Mouse (Mus musculus): Measurements from ENCODE around the gene Sstr1.

The Sstr1 gene

DNA sequence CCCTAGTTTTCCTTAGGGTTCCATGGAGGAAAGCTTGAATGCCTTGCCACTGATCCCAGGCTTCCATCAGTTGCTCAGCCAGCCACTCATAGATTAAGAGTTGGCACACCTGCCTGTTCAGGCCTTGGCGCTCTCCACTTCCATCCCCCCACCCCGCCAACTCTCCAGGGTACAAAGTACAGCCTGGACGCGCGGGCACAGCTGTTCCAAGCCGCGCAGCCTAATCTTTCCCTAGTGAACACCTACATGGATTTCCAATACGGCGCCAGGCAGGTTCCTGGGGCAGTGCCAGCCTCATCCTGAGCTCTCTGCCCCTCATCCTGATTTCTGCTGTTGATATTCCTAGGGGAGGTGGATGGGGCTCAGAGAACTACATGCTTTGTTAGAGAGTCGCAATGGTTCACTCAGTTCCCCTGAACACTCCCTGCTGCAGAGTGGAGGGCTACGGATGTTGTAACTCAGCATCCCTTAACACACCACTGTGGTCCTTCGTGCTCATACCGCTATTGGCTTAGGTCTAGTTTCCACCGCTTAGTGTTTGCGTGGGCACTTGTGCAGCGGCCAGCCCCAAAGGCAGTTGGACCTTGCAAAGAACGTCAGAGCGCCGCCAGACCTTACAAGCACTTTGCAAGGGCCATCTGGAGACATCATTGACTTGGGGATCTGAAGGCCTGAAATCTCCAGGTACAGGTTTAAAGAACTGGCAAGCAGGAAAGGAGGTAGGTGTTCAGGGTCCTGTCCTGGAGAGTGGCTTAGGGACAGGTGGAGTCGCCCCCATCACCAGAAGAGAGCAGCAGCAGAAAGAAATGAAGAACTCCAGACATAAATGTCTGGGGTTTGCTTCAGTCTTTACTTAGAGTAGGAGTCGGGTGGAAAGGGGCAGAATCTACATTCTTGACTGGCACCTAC is at the start of gene Sstr1:
TSS of gene Sstr1 (plus strand) at position 610 of the 909 bp plus-strand sequence.
- in situ Hi-C loops (cut with MseI, MboI): no loop called here

DNA sequence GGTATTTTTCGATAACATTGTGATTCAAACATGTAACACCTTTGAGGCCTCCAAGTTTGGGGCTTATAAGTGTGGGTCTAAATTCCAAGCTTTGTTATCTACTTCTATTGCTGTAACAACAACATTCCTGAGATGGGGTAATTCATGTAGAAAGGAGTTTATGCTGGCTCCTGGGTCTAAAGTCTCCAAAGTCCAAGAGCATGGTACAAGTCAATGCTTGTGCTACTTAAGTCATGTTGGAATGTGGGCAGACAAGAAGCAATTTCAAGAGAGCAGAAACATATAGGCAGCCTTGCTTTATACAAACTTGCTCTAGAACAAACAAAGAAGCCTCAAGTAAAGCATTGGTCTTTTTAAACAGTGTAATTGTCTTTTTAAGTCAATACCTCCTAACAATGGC is 12.8 kb upstream of the Sstr1 start:
- in situ Hi-C loops (cut with MseI, MboI): no loop called here

DNA sequence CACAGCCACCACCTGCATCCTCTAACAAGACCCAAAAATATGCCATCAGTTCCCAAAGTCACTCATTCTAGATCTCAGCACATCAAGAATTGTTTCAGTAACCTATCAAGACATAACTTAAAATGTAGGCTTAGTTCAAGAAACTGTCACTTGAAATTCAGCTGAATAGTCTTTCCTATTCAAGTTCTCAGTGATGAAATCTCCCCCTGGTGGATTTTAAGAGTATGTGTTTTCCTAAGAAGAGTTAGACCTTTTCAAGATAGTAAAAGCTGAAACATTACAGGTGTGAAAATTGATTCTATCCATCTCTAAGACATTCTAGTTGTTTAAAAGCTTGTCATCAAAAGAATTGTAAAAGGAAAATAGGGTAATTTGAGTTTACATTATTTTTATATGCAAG is 10.4 kb upstream of the Sstr1 start:
- in situ Hi-C loops (cut with MseI, MboI): no loop called here

DNA sequence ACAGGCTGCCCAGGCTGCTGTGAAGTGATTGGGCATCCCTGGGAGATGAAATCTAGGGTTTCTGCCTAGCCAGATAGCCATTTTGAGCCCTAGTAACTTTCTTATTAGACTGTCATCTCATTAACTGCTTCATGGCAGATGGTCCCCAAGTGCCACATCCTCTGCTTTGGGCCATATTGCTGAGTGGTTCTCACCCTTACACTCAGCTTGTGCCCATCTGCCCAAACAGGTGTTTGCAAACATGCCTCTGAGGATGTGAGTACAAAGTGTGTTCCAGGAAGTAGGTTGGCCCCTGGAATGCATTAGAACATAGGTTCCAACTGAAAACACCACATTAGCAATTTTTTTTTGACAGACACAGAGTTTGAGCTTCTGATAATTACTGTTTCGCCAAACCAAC is 3.6 kb upstream of the Sstr1 start:
- in situ Hi-C loops (cut with MseI, MboI): no loop called here

DNA sequence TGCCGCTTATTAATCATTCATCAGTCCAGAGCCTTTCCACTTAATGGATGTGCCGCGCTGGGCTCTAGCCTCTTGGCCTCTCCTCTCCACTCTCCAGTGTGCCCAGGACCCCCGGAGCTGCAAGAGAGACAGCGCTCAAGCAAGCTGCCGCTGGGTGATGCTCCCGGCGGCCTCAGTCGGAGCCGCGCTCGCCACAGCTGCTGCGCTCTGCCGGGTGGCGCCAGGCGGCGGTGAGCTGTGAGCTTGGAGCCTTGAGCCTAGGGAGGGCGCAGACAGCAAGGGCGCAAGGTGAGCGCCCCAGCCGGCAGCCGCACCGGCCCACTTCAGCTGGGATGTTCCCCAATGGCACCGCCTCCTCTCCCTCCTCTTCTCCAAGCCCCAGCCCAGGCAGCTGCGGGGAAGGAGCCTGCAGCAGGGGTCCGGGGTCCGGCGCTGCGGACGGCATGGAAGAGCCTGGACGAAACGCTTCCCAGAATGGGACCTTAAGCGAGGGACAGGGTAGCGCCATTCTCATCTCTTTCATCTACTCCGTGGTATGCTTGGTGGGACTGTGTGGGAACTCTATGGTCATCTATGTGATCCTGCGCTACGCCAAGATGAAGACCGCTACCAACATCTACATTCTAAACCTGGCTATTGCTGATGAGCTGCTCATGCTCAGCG is 820 bp downstream of the Sstr1 start:
- in situ Hi-C loops (cut with MseI, MboI): no loop called here

DNA sequence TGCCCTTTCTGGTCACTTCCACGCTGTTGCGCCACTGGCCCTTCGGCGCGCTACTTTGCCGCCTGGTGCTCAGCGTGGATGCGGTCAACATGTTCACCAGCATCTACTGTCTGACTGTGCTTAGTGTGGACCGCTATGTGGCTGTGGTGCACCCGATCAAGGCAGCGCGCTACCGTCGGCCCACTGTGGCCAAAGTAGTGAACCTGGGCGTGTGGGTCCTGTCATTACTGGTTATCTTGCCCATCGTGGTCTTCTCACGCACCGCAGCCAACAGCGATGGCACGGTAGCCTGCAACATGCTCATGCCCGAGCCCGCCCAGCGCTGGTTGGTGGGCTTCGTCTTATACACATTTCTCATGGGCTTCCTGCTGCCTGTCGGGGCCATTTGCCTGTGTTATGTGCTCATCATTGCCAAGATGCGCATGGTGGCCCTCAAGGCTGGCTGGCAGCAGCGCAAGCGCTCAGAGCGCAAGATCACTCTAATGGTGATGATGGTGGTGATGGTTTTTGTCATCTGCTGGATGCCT is 1.4 kb downstream of the Sstr1 start:
- in situ Hi-C loops (cut with MseI, MboI): no loop called here

DNA sequence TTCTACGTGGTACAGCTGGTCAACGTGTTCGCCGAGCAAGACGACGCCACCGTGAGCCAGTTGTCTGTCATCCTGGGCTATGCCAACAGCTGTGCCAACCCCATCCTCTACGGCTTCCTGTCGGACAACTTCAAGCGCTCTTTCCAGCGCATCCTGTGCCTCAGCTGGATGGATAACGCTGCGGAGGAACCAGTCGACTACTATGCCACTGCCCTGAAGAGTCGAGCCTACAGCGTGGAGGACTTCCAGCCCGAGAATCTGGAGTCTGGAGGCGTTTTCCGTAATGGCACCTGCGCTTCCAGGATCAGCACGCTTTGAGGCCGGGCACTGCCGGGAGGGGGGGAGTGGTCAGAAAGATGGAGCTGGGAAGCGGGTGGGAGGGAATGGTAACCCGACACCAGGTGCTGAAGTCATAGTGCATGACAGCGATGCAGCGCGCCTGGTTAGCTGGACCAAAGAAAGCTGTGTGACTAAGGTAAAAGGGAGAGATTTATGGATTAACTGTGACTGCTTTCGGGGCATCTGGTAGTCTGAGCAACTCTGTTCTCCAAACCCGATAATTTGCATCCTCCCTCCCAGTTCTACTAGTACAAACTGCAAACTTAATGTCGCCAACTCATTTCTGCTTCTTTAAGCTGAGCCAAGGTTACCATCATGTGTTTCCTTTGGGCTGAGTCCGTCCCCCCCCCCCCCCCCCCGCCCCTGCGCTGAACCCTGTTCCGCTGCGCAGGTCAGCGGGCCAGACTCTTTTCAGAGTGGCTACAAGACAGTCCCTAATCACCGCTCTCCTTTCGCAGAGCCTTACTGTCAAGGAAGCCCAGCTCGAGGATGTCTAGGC is 2.1 kb downstream of the Sstr1 start:
- in situ Hi-C loops (cut with MseI, MboI): no loop called here

DNA sequence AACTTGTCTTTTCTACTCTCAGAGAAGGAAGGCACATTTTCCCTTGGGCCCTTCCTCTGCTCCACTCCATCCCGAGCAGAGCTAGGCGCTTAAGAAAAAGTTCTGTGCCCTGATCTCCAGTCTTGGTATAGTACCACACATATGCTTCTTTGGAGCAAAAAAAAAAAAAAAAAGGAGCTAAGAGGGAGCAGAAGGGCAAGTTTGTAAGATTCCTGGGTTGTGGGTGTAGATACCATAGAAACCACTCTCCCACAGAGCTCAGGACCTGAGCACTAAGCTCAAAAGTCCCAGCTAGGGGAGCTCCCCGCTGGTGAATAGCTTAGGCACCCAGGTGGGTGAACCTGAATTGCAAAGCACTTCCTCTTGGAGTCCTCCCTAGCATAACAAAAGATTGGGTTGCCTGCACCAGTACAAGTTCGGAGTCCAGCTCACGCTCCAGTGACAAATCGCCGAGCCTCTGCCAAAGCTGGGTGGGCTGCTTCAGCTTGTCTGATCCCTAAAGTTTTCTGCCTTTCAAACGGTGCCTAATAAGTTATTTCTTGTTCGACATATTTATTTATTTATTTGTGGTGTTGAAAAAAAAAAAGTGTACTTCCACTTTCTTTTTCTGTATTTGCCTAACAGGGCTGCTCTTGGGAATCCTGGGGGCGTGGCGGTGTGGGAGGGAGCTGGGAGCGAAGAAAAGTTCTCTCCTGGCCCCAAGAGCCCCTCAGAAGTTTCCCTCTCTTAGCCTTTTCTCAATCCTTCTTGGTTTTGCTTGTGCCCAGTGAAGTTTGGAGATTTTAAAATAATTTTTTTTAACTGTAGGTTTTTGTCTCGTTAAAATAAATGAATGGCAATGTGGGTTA is 2.9 kb downstream of the Sstr1 start:
- in situ Hi-C loops (cut with MseI, MboI): no loop called here

DNA sequence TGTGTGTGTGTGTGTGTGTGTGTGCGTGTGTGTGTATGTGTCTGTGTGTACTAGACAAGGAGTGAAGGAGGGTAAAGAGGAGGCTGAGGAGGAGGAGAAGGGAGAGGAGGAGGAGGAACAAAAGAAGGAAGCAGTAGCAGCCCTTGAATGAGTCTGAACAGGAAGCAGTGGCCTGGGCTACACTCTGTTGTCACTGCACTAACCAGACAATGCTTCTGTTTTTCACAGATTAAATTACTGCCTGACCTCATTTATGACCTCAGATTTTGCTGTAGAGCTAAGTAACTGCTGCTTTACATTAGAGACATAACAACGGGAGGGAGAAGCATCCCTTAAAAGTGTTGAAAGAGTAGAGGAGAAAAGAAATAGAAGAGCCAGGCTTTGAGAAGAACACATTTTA is 4.6 kb downstream of the Sstr1 start:
- in situ Hi-C loops (cut with MseI, MboI): no loop called here

DNA sequence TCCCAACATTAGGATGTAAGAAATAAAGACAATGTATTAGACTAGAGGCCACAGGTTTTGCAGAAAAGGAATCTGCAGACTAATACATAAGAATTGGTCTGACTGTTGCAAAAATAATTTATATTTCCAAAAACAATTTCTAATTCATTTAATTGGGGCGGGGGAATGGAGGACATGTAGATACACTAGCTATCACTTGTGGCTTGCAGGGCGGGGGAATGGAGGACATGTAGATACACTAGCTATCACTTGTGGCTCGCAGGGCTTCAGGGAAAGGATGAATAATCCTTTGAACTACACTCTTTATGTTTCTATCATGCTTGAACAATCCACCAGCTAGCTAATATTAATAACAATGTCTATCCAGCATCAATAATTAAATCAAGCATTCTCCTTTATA is 7.5 kb downstream of the Sstr1 start:
- in situ Hi-C loops (cut with MseI, MboI): no loop called here

DNA sequence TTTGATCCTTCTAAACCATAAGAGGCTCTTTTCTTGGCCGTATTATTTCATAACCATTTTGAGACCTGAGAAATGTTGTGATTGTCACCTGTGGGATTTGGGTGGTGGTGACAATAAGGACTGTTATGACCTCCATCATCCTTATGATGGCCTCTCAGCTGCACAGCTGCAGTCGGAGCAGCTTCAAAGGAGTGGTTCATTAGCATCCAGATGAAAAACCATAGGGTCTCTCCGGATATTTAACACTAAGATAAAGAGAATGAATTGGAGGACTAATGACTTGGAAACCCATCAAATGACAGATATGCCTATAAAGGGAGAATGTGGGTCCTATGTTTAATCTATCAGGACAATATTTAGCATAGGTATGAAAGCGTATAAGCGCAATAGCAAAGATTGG is 14.1 kb downstream of the Sstr1 start:
- in situ Hi-C loops (cut with MseI, MboI): no loop called here

DNA sequence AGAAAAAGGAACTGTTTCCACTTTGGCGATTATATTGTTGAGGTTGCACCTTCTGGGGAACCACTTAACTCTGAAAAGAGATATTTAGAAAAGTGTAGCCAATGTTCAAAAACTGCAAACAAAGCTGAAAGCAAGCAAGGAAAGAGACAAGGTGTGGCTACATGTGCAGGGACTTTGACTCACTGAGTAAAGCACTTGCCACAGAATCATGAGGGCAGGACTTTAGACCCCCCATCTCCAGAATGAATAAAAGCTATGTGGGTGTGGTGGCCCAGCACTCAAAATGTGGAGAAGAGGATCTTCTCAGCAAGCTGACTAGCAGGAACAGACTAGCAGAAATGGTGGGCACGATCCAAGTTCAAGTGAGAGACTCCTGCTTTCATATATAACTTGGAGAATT is 20.9 kb downstream of the Sstr1 start:
- in situ Hi-C loops (cut with MseI, MboI): no loop called here

DNA sequence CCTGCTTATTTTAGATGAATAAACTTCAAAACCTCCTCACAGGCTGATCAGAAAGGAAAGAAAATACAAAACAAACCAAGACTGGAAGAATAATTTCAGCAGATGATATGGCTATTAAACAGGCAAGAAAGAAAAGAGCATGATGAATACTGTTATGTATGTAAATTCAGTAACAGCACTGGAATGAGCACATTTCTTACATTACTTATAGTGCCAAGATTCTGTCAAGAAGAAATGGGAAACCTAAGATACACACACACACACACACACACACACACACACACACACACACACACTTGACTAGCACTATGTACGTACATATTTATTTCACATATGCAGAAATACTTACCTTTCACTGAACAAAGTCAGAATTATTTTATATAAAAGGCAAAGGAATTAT is 40.3 kb downstream of the Sstr1 start:
- in situ Hi-C loops (cut with MseI, MboI): no loop called here

All from mouse trophoblast stem cell (cell line).